Mouse (Mus musculus) neural tube, embryonic 11.5 days (tissue): Measurements from ENCODE around the gene Ttll2. TPM values are rescaled to one million over a fixed set of nuclear protein-coding genes. Genes with fewer than 3 reads are reported as not detected.
"Not testable (repeated sequence)": the region's sequence is repeated elsewhere in the genome, so short reads cannot be mapped to it uniquely, and the experiment has no call there.

Experiments
- ATAC-seq: fragments of 200-750 bp; cut with Nextera tagmentation; 2 replicates; pipeline ENCODE4 v1.8.0; 2017; ENCODE audit warnings: moderate number of reproducible peaks, mild to moderate bottlenecking, moderate TSS enrichment, moderate library complexity; ENCODE audit not compliant: insufficient read depth, low FRiP score, low TSS enrichment
- DNase-seq: peaks from one replicate; pipeline ENCODE4 v3.0.0-alpha.2; 2015; ENCODE audit warnings: low spot score
- H3K27ac ChIP-seq: fragments of 300-500 bp; sonication (generic); 2 replicates; pipeline ENCODE4 v1.5.1; 2014; ENCODE audit warnings: low read depth, mild to moderate bottlenecking, low read length
- H3K27me3 ChIP-seq: fragments of 300-500 bp; sonication (generic); 2 replicates; pipeline ENCODE4 v1.6.1; 2014; ENCODE audit warnings: mild to moderate bottlenecking, low read length, mixed read lengths; ENCODE audit not compliant: control insufficient read depth, insufficient read depth
- H3K36me3 ChIP-seq: fragments of 300-500 bp; sonication (generic); 2 replicates; pipeline ENCODE4 v1.6.1; 2014; ENCODE audit warnings: mild to moderate bottlenecking, low read length, moderate library complexity, mixed read lengths; ENCODE audit not compliant: control insufficient read depth, insufficient read depth
- H3K4me1 ChIP-seq: fragments of 300-500 bp; sonication (generic); 2 replicates; pipeline ENCODE4 v1.6.1; 2014; ENCODE audit warnings: low read length, mixed read lengths; ENCODE audit not compliant: control insufficient read depth, insufficient read depth
- H3K4me2 ChIP-seq: fragments of 300-500 bp; sonication (generic); 2 replicates; pipeline ENCODE4 v1.6.1; 2014; ENCODE audit warnings: low read depth, mild to moderate bottlenecking, moderate library complexity
- H3K4me3 ChIP-seq: fragments of 300-500 bp; sonication (generic); 2 replicates; pipeline ENCODE4 v1.5.1; 2014; ENCODE audit warnings: low read depth, low read length
- H3K9ac ChIP-seq: fragments of 300-500 bp; sonication (generic); 2 replicates; pipeline ENCODE4 v1.6.1; 2014; ENCODE audit warnings: mild to moderate bottlenecking, low read length
- H3K9me3 ChIP-seq: fragments of 300-500 bp; sonication (generic); 2 replicates; pipeline ENCODE4 v1.6.1; 2016; ENCODE audit warnings: low read length; ENCODE audit not compliant: control insufficient read depth
- WGBS: fragments of 180-500 bp; shearing (Covaris S2); extraction: QIAGEN DNeasy Blood & Tissue Kit; methylation state at CpG from one replicate; pipeline ENCODE4 v1.1.7; 2014; 5-methylcytosine and 5-hydroxymethylcytosine counted together
- polyA plus RNA-seq: library from polyadenylated mRNA; unstranded; fragments of >200 nt; fragmentation: Nextera tagmentation; extraction: Ambion mirVana; gene quantifications from 2 replicates; pipeline ENCODE4 v1.2.1, GENCODE M21; 2014

The Ttll2 gene
- polyA plus RNA-seq, 1 experiment from 2014 or later: not detected

DNA sequence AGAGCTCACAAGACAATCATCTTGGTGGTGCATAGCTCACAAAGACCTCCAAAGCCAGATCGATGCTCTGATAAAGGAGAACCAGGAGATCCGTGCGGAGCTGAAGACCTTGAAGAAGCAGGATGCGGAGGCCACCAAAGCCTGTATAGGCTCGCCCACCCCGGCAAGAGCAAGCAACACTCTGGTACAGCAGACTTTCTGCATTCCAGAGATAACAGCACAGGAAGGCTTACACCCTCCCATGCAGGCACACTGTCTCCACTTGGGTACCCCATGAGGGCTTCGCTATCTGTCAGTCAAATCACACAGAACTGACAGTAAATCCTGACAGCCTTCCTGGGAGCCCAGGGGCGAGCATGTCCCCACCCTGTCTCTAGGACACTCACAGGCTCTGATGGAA is 26.1 kb downstream of the Ttll2 start:
- H3K4me3 ChIP-seq, H3K27ac ChIP-seq, ATAC-seq, DNase-seq, H3K27me3 ChIP-seq, H3K36me3 ChIP-seq, H3K4me1 ChIP-seq, H3K9me3 ChIP-seq, H3K9ac ChIP-seq, H3K4me2 ChIP-seq: not testable (repeated sequence)
- 76% methylated on average over 5 of the region's 8 CpGs for WGBS

DNA sequence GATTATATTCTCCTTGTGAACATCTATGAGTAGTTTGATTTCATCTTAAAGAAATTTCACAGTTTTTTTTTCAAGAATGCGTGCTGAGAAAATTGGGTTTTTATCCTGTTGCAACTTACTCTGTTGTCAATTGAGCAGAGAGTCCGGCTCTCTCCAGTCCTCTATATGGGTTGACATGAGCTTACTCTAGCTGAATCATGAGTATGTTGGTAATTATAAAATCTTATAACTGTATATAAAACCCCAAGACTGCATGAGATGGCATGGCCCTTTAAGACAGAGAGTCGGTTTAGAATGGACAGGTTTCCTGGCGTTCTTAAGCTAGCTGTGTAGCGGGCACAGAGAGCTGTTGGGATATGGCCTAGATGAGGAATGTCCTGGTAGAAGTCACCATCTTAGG is 28.1 kb downstream of the Ttll2 start, which contains the start of gene Tcp10a:
Gene Tcp10a, plus strand, starts transcription at position 301 of the 400 bp plus-strand sequence.
- not testable (repeated sequence) for H3K9me3 ChIP-seq, H3K9ac ChIP-seq, H3K4me3 ChIP-seq, H3K27ac ChIP-seq, ATAC-seq, H3K4me1 ChIP-seq, H3K27me3 ChIP-seq, DNase-seq, H3K4me2 ChIP-seq, H3K36me3 ChIP-seq
- WGBS: 87% methylated on average over 4 of the region's 5 CpGs

- not testable (repeated sequence) for ATAC-seq
Measured at GRCm38 (mm10) chr17:7319789-7320188, 32.7 kb downstream of the Ttll2 start.

GRCm38 (mm10) chr17:7315693-7316382 is 36.7 kb downstream of the Ttll2 start:
- not testable (repeated sequence) for ATAC-seq, H3K9me3 ChIP-seq, H3K4me2 ChIP-seq, H3K36me3 ChIP-seq, H3K27ac ChIP-seq, DNase-seq, H3K4me1 ChIP-seq, H3K9ac ChIP-seq, H3K27me3 ChIP-seq, H3K4me3 ChIP-seq
- 88% methylated on average over 6 of the region's 8 CpGs for WGBS

More at GRCm38 (mm10) chr17:7319789-7320188, 32.7 kb downstream of the Ttll2 start:
- H3K4me2 ChIP-seq, H3K36me3 ChIP-seq, DNase-seq, H3K9ac ChIP-seq, H3K4me1 ChIP-seq, H3K9me3 ChIP-seq, H3K27me3 ChIP-seq, H3K4me3 ChIP-seq, H3K27ac ChIP-seq: not testable (repeated sequence)
- WGBS: 93% methylated on average over 6 of the region's 6 CpGs

DNA sequence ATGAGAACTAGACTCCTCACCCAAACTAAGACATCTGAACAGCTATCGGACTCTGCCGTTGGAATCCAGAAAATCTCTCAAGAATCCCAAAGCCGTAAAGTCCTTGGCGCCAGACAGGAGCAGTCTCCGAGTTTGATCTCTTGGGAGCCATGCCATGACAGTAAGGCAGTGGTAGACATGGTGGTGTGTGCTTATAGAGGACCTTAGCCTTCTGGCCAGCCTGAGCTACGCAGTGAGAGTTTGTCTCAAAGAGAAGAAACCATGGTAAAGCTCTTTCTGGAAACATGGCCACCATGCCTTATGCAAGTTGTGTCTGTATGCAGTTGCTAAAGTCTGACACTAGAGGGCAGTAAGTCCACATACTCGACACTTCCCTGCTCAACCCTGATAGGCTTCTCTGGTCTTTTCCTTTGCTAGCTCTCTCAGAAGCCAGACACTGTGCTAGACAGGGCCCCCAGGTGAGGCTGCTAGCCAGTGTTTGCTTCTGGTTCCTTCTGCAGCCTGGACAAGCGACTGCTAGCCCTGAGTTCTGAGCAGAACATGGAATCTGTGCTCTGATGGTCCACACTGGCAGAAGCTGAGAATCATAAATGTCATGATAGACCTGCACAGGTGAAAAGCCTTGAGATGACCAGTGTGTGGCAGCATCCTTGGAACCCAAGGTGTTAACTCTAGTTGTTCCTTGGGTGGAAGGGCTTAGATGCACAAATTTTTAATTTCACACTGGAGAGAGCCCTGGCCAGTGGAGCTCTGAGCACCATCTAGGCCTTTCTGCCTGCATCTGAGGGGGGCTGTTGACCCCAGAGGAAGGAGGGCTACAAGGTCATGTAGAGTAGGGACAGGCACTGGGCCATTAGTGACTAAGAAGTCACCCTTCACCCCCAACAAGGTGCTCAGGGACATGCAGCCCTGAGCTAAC is 46.0 kb downstream of the Ttll2 start:
- not testable (repeated sequence) for H3K36me3 ChIP-seq, H3K27me3 ChIP-seq, H3K4me1 ChIP-seq, DNase-seq, H3K4me3 ChIP-seq, H3K9ac ChIP-seq, H3K9me3 ChIP-seq, H3K27ac ChIP-seq, H3K4me2 ChIP-seq
- peak; percentile 48; the same call in 1 of the 2 replicates for ATAC-seq
- WGBS: 57% methylated on average over 8 of the region's 8 CpGs

Other genes with a start within 250 kb of the Ttll2 start
- gene Rps6ka2, start 182.6 kb downstream of the Ttll2 start, polyA plus RNA-seq: 35.2 and 35.6 TPM in 2 replicates
- gene Tcp10a, start 28.1 kb downstream of the Ttll2 start, polyA plus RNA-seq: not detected in 2 replicates
- not detected in 2 replicates for gene Gm49630, start 19.3 kb upstream of the Ttll2 start, polyA plus RNA-seq
- gene Unc93a2, start 32.8 kb upstream of the Ttll2 start, polyA plus RNA-seq: not detected in 2 replicates